Mouse (Mus musculus): ENCODE results near the gene Gstk1. TPM values are rescaled to one million over a fixed set of nuclear protein-coding genes. Genes with fewer than 3 reads are reported as not detected.

Gstk1 gene
- polyA plus RNA-seq, 1 experiment from 2014 or later: 9.9 TPM

DNA sequence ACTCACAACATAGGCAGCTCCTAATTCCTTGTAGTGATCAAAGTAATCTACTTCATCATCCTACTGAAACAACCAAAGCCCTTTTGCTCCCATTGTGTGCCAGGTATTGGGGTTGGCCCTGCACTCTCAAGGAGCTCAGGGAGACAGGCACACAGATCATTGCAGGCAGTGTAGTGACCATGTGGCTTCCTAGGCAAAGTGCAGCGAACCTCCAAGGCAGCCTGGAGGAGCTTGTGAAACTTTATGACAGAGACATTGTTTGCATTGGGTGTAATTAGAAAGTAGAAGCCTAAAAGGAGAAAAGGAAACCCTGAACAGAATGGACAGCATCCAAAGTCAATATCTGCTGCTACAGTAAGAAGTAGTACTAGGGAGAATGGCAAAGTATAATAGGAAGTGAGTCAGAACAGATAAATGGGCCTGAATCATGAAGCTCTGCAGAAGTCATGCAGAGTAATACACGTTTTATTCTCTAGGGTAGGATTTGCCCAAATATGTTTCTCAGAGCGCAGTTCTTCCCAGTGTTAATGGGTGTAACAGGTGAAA, 49.9 kb downstream of the Gstk1 start:
- Histone ChIP-seq H3K36me3 (ENCODE audit: control insufficient read depth, insufficient read depth, low read length) (peaks cover 16% of the 10 kb centered on the region; the same call in 1 of the 2 replicates), H3K4me1 (ENCODE audit: control insufficient read depth, insufficient read depth, low read length) (no peaks in the 10 kb centered on the region), H3K4me3 (ENCODE audit: low read depth, low read length) (no peak overlapping the region), H3K4me2 (ENCODE audit: low read length) (no peak overlapping the region), H3K9ac (ENCODE audit: low read depth, low read length) (no peak overlapping the region), H3K27me3 (ENCODE audit: control insufficient read depth, insufficient read depth, low read depth, low read length) (no peaks in the 10 kb centered on the region), H3K27ac (ENCODE audit: low read length) (no peak overlapping the region), H3K9me3 (replicated peaks; ENCODE audit: control insufficient read depth, low read length, poor library complexity, severe bottlenecking) (no peaks in the 10 kb centered on the region)
- ATAC-seq: no peak
- 82% methylated on average over 3 of the region's 3 CpGs for WGBS

DNA sequence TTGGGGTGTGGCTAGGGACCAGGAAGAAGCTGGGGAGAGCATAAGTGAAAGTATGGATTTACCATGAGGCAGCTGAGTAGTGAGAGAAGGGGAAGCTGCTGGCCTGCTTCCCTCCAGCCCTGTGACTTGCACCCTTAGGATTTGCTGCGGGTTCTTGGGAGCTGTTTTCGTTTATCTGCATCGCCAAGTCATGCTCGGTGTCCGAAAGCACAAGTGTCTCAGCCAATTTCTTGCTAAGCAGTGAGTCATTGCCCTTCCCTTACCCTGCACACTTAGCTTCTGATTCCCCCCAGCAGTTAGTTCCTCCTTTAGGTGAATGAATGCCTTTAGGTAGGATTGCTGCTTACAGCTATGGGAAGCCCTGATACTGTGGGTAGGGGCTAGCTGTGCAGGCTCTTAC, 53.6 kb downstream of the Gstk1 start:
- Histone ChIP-seq H3K9me3 (replicated peaks; ENCODE audit: control insufficient read depth, low read length, poor library complexity, severe bottlenecking) (no peaks in the 10 kb centered on the region), H3K9ac (ENCODE audit: low read depth, low read length) (no peak overlapping the region), H3K4me3 (ENCODE audit: low read depth, low read length) (no peak overlapping the region), H3K36me3 (ENCODE audit: control insufficient read depth, insufficient read depth, low read length) (peaks cover 11% of the 10 kb centered on the region), H3K27ac (ENCODE audit: low read length) (no peak overlapping the region), H3K27me3 (ENCODE audit: control insufficient read depth, insufficient read depth, low read depth, low read length) (no peaks in the 10 kb centered on the region), H3K4me1 (ENCODE audit: control insufficient read depth, insufficient read depth, low read length) (no peaks in the 10 kb centered on the region), H3K4me2 (ENCODE audit: low read length) (no peak overlapping the region)
- ATAC-seq: no peak
- WGBS: 94% methylated on average over 5 of the region's 5 CpGs

Other genes with a start within 250 kb of the Gstk1 start
- gene Sva, start 207.5 kb upstream of the Gstk1 start, polyA plus RNA-seq (2015; fragmentation: Nextera tagmentation; extraction: Ambion mirVana): not detected in 2 replicates
- not detected in 2 replicates for gene Tas2r139, start 105.0 kb upstream of the Gstk1 start, polyA plus RNA-seq (2015; fragmentation: Nextera tagmentation; extraction: Ambion mirVana)
- gene Tas2r144, start 30.6 kb upstream of the Gstk1 start, polyA plus RNA-seq (2015; fragmentation: Nextera tagmentation; extraction: Ambion mirVana): not detected in 2 replicates
- not detected in 2 replicates for gene Tmem139, start 16.0 kb downstream of the Gstk1 start, polyA plus RNA-seq (2015; fragmentation: Nextera tagmentation; extraction: Ambion mirVana)
- gene Casp2, start 19.1 kb downstream of the Gstk1 start, polyA plus RNA-seq (2015; fragmentation: Nextera tagmentation; extraction: Ambion mirVana): 36.3 and 40.5 TPM in 2 replicates
- gene Clcn1, start 40.8 kb downstream of the Gstk1 start, polyA plus RNA-seq (2015; fragmentation: Nextera tagmentation; extraction: Ambion mirVana): 1.3 and 1.5 TPM in 2 replicates
- gene Fam131b, start 78.7 kb downstream of the Gstk1 start, polyA plus RNA-seq (2015; fragmentation: Nextera tagmentation; extraction: Ambion mirVana): 7.8 and 8.4 TPM in 2 replicates
- gene Zyx, start 103.7 kb downstream of the Gstk1 start, polyA plus RNA-seq (2015; fragmentation: Nextera tagmentation; extraction: Ambion mirVana): 55.1 and 56.5 TPM in 2 replicates
- gene Epha1, start 127.3 kb downstream of the Gstk1 start, polyA plus RNA-seq (2015; fragmentation: Nextera tagmentation; extraction: Ambion mirVana): 0.47 and 0.94 TPM in 2 replicates
- gene Tas2r143, start 154.3 kb downstream of the Gstk1 start, polyA plus RNA-seq (2015; fragmentation: Nextera tagmentation; extraction: Ambion mirVana): not detected in 2 replicates
- gene Tas2r135, start 159.5 kb downstream of the Gstk1 start, polyA plus RNA-seq (2015; fragmentation: Nextera tagmentation; extraction: Ambion mirVana): not detected in 2 replicates
- not detected in 2 replicates for gene Tas2r126, start 188.6 kb downstream of the Gstk1 start, polyA plus RNA-seq (2015; fragmentation: Nextera tagmentation; extraction: Ambion mirVana)
- gene Olfr458, start 219.3 kb downstream of the Gstk1 start, polyA plus RNA-seq (2015; fragmentation: Nextera tagmentation; extraction: Ambion mirVana): not detected in 2 replicates
- not detected in 2 replicates for gene Olfr457, start 230.4 kb downstream of the Gstk1 start, polyA plus RNA-seq (2015; fragmentation: Nextera tagmentation; extraction: Ambion mirVana)
- not detected in 2 replicates for gene Olfr456, start 241.3 kb downstream of the Gstk1 start, polyA plus RNA-seq (2015; fragmentation: Nextera tagmentation; extraction: Ambion mirVana)